Mouse (Mus musculus) heart, embryonic 13.5 days (tissue): ENCODE data around the gene Klrb1. TPM values are rescaled to one million over a fixed set of nuclear protein-coding genes. Genes with fewer than 3 reads are reported as not detected.
"Not testable (repeated sequence)": the region's sequence is repeated elsewhere in the genome, so short reads cannot be mapped to it uniquely, and the experiment has no call there.

ENCODE experiments used
- ATAC-seq: fragments of 200-750 bp; cut with Nextera tagmentation; 2 replicates; pipeline ENCODE4 v1.8.0; 2017; ENCODE audit warnings: moderate TSS enrichment; ENCODE audit not compliant: insufficient number of reproducible peaks, low FRiP score, low TSS enrichment; ENCODE audit errors: extremely low read depth
- H3K27ac ChIP-seq: fragments of 300-500 bp; sonication (generic); replicated peaks from 2 replicates; pipeline ENCODE4 v1.5.1; 2015; ENCODE audit warnings: moderate library complexity, mild to moderate bottlenecking, inconsistent platforms
- H3K27me3 ChIP-seq: fragments of 300-500 bp; sonication (generic); replicated peaks from 2 replicates; pipeline ENCODE4 v1.6.1; 2015; ENCODE audit warnings: mild to moderate bottlenecking, inconsistent platforms
- H3K36me3 ChIP-seq: fragments of 300-500 bp; sonication (generic); 2 replicates; pipeline ENCODE4 v1.6.1; 2015; ENCODE audit warnings: mild to moderate bottlenecking, inconsistent platforms
- H3K4me1 ChIP-seq: fragments of 300-500 bp; sonication (generic); 2 replicates; pipeline ENCODE4 v1.6.1; 2015; ENCODE audit warnings: inconsistent platforms
- H3K4me2 ChIP-seq: fragments of 300-500 bp; sonication (generic); 2 replicates; pipeline ENCODE4 v1.6.1; 2015; ENCODE audit warnings: inconsistent platforms, mild to moderate bottlenecking, moderate library complexity
- H3K4me3 ChIP-seq: fragments of 300-500 bp; sonication (generic); 2 replicates; pipeline ENCODE4 v1.5.1; 2015; ENCODE audit warnings: moderate library complexity, mild to moderate bottlenecking, inconsistent platforms
- H3K9ac ChIP-seq: fragments of 300-500 bp; sonication (generic); 2 replicates; pipeline ENCODE4 v1.6.1; 2015; ENCODE audit warnings: inconsistent platforms, mild to moderate bottlenecking, moderate library complexity
- H3K9me3 ChIP-seq: fragments of 300-500 bp; sonication (generic); 2 replicates; pipeline ENCODE4 v1.6.1; 2016; ENCODE audit warnings: inconsistent platforms
- whole genome bisulfite sequencing: fragments of 180-500 bp; shearing (Covaris S2); methylation state at CpG from one replicate; pipeline ENCODE4 v1.1.7; 2015; ENCODE audit warnings: mixed read lengths; 5-methylcytosine and 5-hydroxymethylcytosine counted together
- polyA plus RNA-seq: library from polyadenylated mRNA; unstranded; fragments of >200 nt; fragmentation: Nextera tagmentation; extraction: Ambion mirVana; gene quantifications from 2 replicates; pipeline ENCODE4 v1.2.1, GENCODE M21; 2015

Gene Klrb1
- polyA plus RNA-seq: not detected in 2 replicates

DNA sequence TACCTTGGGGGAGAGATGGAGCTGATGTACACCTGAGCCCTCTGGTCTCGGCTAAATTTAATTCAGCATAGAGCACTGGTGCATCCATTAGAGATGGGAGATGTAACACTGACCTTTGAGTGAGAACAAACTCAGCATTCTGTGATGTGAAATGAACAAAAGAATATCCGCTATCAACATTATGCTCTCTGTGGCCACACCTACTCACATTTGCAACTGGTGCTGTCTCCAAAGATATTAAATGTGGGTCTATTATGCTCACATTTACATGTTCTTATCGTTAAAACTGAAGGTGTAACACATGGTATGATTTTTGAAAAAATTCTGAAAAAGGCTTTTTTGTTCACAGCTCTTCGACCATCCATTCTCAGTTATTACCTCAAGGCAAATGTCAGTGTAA lies at the start of gene Klrb1:
Gene Klrb1 (minus strand): TSS at position 101 of the 400 bp plus-strand sequence.
- Histone ChIP-seq H3K4me2 (no peak within 1 kb of the TSS), H3K36me3 (no peaks in the 10 kb centered on the region), H3K27ac (no peak within 1 kb of the TSS), H3K9me3 (no peaks in the 10 kb centered on the region), H3K4me1 (no peaks in the 10 kb centered on the region), H3K4me3 (no peak within 1 kb of the TSS), H3K27me3 (no peaks in the 10 kb centered on the region), H3K9ac (no peak within 1 kb of the TSS)
- 70% methylated on average over 4 of the region's 4 CpGs for WGBS
- ATAC-seq: no peak

DNA sequence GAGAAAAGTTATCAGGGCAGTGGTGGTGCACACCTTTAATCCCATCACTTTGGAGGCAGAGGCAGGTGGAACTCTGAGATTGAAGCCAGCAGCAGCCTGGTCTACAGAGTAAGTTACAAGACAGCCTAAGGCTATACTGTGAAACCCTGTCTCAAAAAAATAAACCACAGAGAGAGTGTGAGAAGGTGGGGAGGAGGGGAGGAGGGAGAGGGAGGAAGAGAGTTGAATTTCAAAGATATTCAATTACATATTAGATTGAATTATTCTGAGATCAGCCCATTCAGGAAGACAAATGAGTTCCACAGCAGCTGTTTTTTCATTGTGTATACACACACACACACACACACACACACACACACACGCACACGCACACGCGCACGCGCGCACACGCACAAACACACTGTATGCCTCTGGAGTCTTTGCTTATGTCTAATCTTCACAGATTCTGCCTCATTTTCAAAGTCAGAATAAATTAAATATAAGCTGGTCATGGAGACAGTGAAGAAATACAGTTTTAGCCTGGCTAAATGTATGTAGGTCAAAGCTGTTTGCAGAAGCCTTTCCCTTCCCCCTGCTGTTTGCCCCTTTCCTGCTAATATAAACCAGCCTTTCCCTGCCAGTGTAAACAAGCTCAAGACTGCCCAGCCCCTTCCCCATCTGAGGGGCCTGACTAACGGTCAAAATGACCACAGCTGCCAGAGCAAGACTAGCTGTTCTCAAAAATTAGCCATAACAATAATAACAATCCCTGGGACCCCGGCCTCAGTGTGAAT lies 46.8 kb upstream of the Klrb1 start:
- WGBS: 81% methylated on average over 10 of the region's 10 CpGs
- Histone ChIP-seq H3K4me2 (no peak overlapping the region), H3K9me3 (peaks cover 14% of the 10 kb centered on the region; the same call in 1 of the 2 replicates), H3K4me3 (no peak overlapping the region), H3K27me3 (no peaks in the 10 kb centered on the region), H3K27ac (no peak overlapping the region), H3K36me3 (no peaks in the 10 kb centered on the region), H3K9ac (no peak overlapping the region), H3K4me1 (peaks cover 4% of the 10 kb centered on the region; the same call in 1 of the 2 replicates)
- no peak for ATAC-seq

DNA sequence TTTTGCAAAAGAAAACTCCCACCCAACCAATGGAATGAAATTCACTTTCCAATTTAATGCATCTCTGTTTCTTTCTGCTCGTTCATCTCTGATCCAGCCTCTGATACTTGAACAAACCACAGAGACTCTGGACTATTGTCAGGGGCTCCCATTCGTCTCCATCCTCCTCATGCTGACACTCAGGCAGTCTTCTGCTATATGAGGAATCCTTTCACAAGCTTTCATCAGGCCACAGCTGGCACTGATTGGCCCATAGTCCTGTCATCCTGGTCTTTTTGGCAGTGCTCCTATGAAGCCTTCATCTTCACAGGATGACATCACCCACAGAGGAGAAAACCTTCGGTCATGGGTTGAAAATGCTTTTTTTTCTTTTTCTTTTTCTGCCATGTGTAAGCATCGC lies 45.2 kb upstream of the Klrb1 start:
- 64% methylated on average over 4 of the region's 4 CpGs for WGBS
- no peaks in the 10 kb centered on the region for H3K36me3 ChIP-seq
- H3K27ac ChIP-seq: no peak overlapping the region
- H3K4me3 ChIP-seq: no peak overlapping the region
- no peak overlapping the region for H3K4me2 ChIP-seq
- no peaks in the 10 kb centered on the region for H3K9me3 ChIP-seq
- no peak overlapping the region for H3K9ac ChIP-seq
- no peaks in the 10 kb centered on the region for H3K27me3 ChIP-seq
- ATAC-seq: no peak
- H3K4me1 ChIP-seq: peaks cover 6% of the 10 kb centered on the region; the same call in 1 of the 2 replicates

DNA sequence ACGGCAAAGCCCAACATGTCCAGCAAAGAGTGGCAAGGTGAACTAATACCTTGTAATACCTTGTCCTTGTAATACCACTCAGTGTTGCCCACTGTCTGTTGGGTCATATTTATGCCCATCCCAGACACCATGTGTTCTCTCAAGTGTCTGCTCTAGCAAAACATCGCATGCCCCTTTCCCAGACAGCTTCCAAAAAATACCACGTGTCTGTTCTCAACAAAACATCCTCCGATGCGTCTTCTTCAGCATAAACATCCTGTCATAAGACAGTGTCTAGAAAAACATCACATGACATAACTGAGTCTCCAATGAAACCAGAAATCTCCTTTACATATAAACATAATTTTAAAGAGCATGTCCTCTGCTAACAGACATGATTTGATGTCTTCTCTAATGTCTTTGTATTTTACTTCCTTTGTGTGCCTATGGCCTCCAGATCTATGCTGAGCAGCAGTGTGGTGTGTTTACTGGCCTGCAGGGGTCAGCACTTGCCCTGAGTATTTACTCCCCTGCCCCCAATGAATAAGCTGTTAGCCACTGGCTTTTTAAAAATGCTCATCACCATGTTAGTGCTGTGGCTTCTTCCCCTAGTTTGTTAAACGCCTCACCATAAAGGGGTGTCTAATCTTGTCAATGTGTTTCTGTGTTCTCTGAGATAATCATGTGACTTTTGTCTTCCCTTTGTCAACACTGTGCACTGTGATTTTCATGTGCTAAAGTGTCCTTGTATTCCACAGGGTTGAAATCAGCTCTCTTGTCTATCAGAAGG lies 43.8 kb upstream of the Klrb1 start:
- H3K4me1 ChIP-seq, H3K4me2 ChIP-seq, ATAC-seq, H3K9ac ChIP-seq, H3K36me3 ChIP-seq, H3K27me3 ChIP-seq, H3K27ac ChIP-seq, H3K9me3 ChIP-seq, H3K4me3 ChIP-seq: not testable (repeated sequence)
- WGBS: 64% methylated on average over 6 of the region's 6 CpGs

DNA sequence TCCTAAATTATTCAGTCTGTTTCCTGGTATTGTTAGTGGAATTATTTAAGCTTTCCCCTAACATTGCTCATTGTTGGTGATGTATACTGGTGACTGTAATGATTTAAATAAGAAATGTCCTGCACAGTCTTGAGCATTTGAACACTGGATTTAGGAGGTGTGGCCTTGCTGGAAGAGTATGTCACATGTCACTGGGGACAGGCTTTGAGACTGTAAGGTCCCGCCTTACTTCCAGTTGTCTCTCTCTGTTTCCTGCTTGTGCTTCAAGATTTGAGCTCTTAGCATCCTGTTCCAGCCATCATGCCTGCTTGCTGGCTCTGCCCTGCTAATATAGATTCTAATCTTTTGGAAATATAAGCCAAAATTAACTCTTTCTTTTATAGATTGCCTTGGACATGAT lies 42.4 kb upstream of the Klrb1 start:
- no peaks in the 10 kb centered on the region for H3K27me3 ChIP-seq
- WGBS: 78% methylated on average over 1 of the region's 1 CpGs

DNA sequence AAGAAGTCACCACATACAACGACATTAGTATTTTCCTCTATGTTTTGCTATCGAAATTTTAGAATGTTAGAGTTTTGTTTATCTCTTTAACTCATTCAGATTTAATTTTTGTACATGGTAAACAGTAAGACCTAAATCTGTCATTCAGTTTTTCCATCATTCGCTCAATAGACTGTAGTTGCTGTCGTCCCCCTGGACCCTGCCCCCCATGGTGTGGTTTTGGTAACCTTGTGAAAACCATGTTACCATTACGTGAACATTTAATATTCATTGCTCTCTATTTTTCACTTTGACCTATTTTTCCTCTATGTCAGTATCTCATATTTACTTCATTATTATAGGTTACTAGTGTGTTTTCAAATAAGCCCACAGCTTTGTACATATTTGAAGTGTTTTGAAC lies 41.7 kb upstream of the Klrb1 start:
- 22% methylated on average over 5 of the region's 5 CpGs for WGBS
- Histone ChIP-seq H3K4me1 (peaks cover 10% of the 10 kb centered on the region), H3K9ac (peak overlapping the region; percentile 70), H3K9me3 (no peaks in the 10 kb centered on the region), H3K4me3 (peak overlapping the region; percentile 62), H3K27ac (no peak overlapping the region), H3K4me2 (peak overlapping the region; percentile 67), H3K36me3 (no peaks in the 10 kb centered on the region), H3K27me3 (no peaks in the 10 kb centered on the region)
- ATAC-seq: no peak

More for the DNA sequence above, 42.4 kb upstream of the Klrb1 start:
- Histone ChIP-seq H3K4me3 (no peak overlapping the region), H3K27ac (no peak overlapping the region), H3K9me3 (no peaks in the 10 kb centered on the region), H3K4me2 (no peak overlapping the region), H3K9ac (no peak overlapping the region), H3K36me3 (no peaks in the 10 kb centered on the region), H3K4me1 (peaks cover 10% of the 10 kb centered on the region)
- no peak for ATAC-seq

DNA sequence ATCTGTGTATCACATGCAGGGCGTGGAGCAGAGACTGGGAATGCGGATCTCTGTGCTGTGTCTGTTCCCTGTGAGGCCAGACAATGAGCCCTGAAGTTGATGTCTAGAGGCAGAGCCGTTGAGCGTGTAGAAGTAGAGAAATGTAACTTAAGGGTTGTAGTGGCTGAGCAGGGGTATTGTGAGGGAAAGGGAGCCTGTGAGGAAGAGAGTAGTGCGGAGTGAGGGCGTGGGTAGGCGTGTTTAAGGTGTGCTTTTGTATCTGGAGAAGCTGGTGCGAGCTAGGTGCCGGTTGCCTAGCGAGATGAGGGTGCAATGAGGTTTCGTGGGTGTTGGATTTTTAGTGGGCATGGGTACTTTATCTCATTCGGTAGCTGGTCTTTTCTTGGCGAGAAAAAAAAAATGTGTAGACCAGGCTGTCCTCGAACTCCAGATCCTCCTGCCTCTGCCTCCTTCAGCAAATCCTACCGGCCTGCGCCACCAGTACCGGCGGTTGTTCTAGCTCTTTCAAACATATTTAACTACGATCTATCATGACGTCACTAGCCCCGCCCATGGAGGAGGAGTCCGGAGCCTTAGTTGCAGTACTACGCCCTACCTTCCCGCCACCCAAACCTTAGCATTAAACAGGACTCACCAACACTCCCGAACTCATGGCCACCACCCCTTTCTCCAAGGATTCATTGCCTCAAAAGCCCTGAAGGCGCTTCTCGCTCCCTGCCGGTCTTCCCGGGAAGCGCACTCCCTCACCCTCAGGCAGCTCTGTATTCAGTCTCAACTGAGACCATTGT lies 41.1 kb upstream of the Klrb1 start:
- Histone ChIP-seq H3K4me1 (peaks cover 10% of the 10 kb centered on the region), H3K4me3 (peak overlapping the region; percentile 62), H3K9ac (peak overlapping the region; percentile 82), H3K4me2 (peak overlapping the region; percentile 82), H3K27me3 (no peaks in the 10 kb centered on the region), H3K36me3 (no peaks in the 10 kb centered on the region), H3K9me3 (no peaks in the 10 kb centered on the region), H3K27ac (peak overlapping the region; percentile 60; the same call in 1 of the 2 replicates)
- 2% methylated on average over 30 of the region's 30 CpGs for WGBS
- ATAC-seq: peak; percentile 88

DNA sequence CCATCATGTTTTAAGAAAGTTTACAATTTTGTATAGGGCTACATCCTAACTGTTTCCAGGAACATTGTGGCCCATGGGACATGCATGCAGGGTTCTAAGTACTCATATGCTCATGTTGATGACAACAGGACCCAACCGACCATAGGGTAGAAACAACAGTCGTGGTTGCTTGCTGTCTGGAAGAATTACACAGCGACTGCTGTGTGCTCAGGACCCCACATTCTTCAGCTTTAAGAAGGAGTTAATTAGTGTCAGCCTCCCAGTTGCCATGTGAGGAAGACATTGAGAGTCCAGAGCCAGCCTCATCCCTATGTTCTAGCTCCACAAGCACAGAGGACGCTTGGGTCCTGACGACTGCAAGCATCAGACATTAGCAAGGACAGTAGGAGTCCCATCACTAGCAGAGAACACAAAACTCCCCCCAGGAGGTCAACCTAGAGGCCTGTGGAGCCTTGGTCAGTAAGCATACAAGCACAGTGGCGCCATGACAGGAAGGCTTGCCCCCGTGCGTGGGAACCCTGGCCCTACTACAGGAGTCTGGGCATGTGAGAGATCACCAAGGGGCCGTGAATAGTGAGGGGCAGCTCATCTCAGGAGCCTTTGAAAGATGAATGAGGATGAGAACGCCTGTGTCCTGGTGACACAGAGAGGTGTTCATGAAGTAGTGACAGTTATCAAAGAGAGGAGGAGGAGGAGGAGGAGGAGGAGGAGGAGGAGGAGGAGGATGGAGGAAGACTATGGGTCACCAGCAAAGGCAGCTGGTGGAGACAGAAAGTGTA lies 40.2 kb upstream of the Klrb1 start:
- H3K9me3 ChIP-seq, ATAC-seq, H3K27ac ChIP-seq, H3K36me3 ChIP-seq, H3K27me3 ChIP-seq: not testable (repeated sequence)
- H3K4me3 ChIP-seq: peak overlapping the region; percentile 62
- H3K9ac ChIP-seq: peak overlapping the region; percentile 82
- peak overlapping the region; percentile 82 for H3K4me2 ChIP-seq
- peaks cover 10% of the 10 kb centered on the region for H3K4me1 ChIP-seq
- WGBS: 73% methylated on average over 9 of the region's 10 CpGs

DNA sequence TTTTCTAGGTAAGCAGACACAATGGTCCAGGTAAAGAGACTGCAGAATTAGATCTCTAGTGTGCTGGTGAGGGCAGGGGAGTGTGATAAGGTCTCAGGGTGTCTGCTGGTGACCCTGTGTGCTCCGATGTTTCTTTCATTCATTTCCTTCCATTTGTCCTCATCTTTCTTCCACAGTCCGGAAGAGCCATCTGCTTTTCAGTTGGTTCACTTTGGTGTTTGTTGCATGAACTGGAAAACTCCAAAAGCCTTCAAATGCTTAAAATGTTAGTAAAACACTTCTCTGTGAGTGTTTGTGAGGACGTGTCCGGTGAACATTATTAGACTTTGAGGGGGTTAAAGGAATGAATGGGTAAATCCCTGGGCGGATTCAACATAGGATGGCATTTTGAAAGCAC lies 38.3 kb upstream of the Klrb1 start:
- no peak overlapping the region for H3K27ac ChIP-seq
- H3K4me3 ChIP-seq: peak overlapping the region; percentile 75
- peaks cover 8% of the 10 kb centered on the region for H3K4me1 ChIP-seq
- ATAC-seq: no peak
- H3K4me2 ChIP-seq: peak overlapping the region; percentile 65
- 50% methylated on average over 5 of the region's 5 CpGs for WGBS
- H3K27me3 ChIP-seq: no peaks in the 10 kb centered on the region
- H3K9me3 ChIP-seq: no peaks in the 10 kb centered on the region
- H3K36me3 ChIP-seq: no peaks in the 10 kb centered on the region
- peak overlapping the region; percentile 73 for H3K9ac ChIP-seq

DNA sequence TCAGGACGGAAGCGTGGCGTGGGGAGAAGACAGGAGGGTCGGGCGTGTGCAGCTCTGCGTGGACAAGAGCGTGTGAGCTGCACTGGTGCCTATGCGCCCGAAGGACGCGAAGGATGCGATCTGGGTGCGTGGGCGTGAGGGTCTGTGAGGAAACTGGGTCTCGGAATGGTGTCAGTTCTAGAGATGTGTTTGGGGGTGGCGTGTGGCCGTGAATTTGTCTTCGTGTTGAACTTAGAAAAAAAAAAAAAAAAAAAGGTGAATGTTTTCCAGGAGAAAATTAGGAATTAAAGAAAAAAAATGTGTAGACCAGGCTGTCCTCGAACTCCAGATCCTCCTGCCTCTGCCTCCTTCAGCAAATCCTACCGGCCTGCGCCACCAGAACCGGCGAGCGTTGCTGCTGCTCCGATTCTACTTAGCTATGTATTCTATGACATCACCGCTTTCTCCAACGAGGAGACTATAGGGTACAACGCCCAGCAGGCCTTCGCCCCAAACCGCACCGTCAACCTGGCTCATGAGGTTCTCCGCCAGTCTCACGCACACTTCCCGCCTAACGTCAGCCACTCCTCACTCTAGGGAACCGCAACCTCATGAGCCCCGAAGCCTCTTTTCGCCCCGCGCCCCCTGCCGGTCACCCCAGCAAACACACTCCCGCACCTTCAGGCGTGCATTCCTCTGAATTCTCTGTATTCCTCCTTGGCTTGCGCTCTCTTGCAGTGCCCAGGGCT lies 37.7 kb upstream of the Klrb1 start:
- Histone ChIP-seq H3K27ac (peak overlapping the region; percentile 78), H3K4me3 (peak overlapping the region; percentile 75), H3K4me2 (peak overlapping the region; percentile 65), H3K9ac (peak overlapping the region; percentile 85)
- H3K4me1 ChIP-seq, H3K27me3 ChIP-seq, H3K9me3 ChIP-seq, H3K36me3 ChIP-seq: not testable (repeated sequence)
- peak; percentile 60 for ATAC-seq
- WGBS: 2% methylated on average over 44 of the region's 44 CpGs
